Mouse (Mus musculus): ENCODE measurements around the gene Slc22a5. TPM values are rescaled to one million over a fixed set of nuclear protein-coding genes. Genes with fewer than 3 reads are reported as not detected.
"Not testable (repeated sequence)": the region's sequence is repeated elsewhere in the genome, so short reads cannot be mapped to it uniquely, and the experiment has no call there.

Gene Slc22a5
- polyA plus RNA-seq, 1 experiment from 2014 or later, result 10.6 TPM

DNA sequence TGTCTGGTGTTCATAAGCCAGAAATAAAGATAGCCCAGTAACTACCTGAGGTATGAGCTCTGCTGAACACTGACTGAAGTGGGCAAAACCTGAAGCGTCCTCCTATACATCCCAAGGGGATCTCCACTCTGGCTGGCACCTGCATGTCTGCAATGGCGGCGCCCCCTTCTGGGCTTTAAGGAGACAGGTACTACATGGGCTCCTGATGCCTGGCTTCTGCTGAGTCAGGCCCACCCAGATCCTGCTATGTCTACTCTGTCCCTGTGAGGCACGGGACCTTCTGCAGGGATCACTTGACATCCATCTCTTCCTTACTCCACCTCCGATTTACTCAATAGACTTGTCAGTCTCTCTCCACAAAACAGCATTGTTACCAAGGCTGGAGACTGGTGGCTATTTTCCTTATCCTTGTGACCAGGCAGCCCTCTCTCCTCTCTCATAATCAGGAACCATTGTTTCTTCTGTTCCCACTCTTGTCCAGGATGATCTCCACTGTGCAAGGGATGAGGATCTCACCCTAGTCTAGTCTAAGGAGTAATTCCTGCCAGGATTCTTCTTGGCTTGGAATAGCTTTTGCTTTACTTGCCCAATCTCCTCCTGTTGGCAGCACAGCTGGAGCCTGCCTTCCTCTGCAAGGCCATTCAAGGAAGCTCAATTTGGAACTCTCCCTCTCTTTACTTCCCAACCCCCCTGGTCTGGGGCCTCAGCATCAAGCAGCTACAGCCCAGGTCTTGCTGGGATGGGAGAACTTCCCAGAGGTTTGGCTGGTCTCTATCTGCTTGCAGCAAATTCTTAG lies 17.4 kb downstream of the Slc22a5 start:
- WGBS, result 60% methylated on average over 5 of the region's 5 CpGs
- ATAC-seq (replicated peaks; ENCODE audit: extremely low read depth, insufficient read depth, low FRiP score), result not testable (repeated sequence)

DNA sequence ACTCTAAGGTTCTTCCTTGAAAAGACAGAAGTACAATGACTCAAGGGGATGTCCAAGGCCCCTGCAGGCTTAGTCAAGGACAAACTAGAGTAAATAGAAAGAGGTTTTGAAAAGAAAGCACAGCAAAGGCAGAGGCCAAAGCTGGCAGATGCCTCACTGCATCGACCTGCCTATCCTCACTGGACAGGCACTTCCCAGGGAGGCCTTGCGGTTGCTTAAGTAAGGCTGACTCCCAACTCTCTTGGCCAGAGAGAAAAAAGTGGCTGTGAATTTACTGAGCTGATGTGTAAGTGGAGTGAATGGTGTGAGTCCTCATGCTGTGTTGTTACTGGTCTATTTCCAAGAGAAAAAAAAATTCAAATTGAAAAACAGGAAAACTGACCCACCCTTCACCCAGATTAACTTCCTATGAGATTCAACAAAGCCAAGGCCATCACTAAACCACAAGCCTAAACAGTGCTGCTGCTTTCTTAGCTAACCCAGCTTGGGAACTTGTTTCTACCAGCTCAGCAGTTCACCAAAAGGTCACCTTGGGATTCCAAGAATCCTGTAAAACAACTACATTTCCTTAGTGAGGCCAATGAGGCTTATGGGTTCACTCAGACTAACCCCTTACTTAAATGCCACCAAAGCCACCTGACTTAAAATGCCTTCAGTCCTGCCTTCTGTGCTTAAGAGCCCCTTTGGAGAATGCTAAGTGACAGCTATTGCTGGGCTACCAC lies 19.5 kb downstream of the Slc22a5 start:
- no peaks in the 10 kb centered on the region for H3K27me3 ChIP-seq (ENCODE audit: control insufficient read depth, insufficient read depth, low read length)
- H3K4me2 ChIP-seq (ENCODE audit: low read depth, low read length), result no peak overlapping the region
- H3K9ac ChIP-seq (ENCODE audit: low read length), result no peak overlapping the region
- ATAC-seq (replicated peaks; ENCODE audit: extremely low read depth, insufficient read depth, low FRiP score), result no peak
- H3K9me3 ChIP-seq (replicated peaks; ENCODE audit: control insufficient read depth, low read length), result no peaks in the 10 kb centered on the region
- 84% methylated on average over 2 of the region's 2 CpGs for WGBS
- peaks cover 20% of the 10 kb centered on the region for H3K36me3 ChIP-seq (ENCODE audit: control insufficient read depth, insufficient read depth)
- no peak overlapping the region for H3K27ac ChIP-seq (ENCODE audit: low read length)
- H3K4me1 ChIP-seq (ENCODE audit: control insufficient read depth, insufficient read depth, low read length), result peaks cover 5% of the 10 kb centered on the region
- H3K4me3 ChIP-seq (ENCODE audit: low read length), result no peak overlapping the region

More for the DNA sequence above, 17.4 kb downstream of the Slc22a5 start:
- H3K4me3 ChIP-seq (ENCODE audit: low read length); H3K9ac ChIP-seq (ENCODE audit: low read length); H3K4me2 ChIP-seq (ENCODE audit: low read depth, low read length); H3K27ac ChIP-seq (ENCODE audit: low read length); H3K9me3 ChIP-seq (replicated peaks; ENCODE audit: control insufficient read depth, low read length); H3K4me1 ChIP-seq (ENCODE audit: control insufficient read depth, insufficient read depth, low read length); H3K27me3 ChIP-seq (ENCODE audit: control insufficient read depth, insufficient read depth, low read length): not testable (repeated sequence)
- H3K36me3 ChIP-seq (ENCODE audit: control insufficient read depth, insufficient read depth), result peaks cover 20% of the 10 kb centered on the region

DNA sequence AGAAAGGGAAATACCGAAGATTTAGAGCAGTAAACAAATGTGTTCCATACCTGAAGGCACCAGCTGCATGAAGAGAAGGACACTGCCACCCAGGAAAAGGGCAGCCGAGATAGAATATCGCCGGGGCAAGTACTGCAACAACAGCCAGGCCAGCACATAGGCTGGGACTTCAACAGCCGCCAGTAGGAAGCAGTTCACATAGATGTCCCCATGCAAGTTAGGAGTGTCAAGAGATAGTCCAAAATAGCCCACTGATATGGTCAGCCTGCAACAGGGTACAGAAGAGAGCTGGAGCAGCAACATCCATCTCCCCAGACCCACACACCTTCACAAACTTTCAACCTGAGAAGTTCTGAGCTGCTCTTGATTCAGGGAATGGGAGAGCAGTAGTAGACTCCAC lies 22.3 kb downstream of the Slc22a5 start:
- peak overlapping the region; percentile 56; the same call in 1 of the 2 replicates for H3K27ac ChIP-seq (ENCODE audit: low read length)
- H3K4me3 ChIP-seq (ENCODE audit: low read length), result no peak overlapping the region
- peaks cover 5% of the 10 kb centered on the region for H3K4me1 ChIP-seq (ENCODE audit: control insufficient read depth, insufficient read depth, low read length)
- ATAC-seq (replicated peaks; ENCODE audit: extremely low read depth, insufficient read depth, low FRiP score), result 0 out of 2 replicates have a peak, but pooled peaks have one; percentile 62
- no peak overlapping the region for H3K9ac ChIP-seq (ENCODE audit: low read length)
- H3K9me3 ChIP-seq (replicated peaks; ENCODE audit: control insufficient read depth, low read length), result no peaks in the 10 kb centered on the region
- peaks cover 20% of the 10 kb centered on the region for H3K36me3 ChIP-seq (ENCODE audit: control insufficient read depth, insufficient read depth)
- H3K4me2 ChIP-seq (ENCODE audit: low read depth, low read length), result no peak overlapping the region
- WGBS, result 53% methylated on average over 5 of the region's 5 CpGs
- H3K27me3 ChIP-seq (ENCODE audit: control insufficient read depth, insufficient read depth, low read length), result no peaks in the 10 kb centered on the region

DNA sequence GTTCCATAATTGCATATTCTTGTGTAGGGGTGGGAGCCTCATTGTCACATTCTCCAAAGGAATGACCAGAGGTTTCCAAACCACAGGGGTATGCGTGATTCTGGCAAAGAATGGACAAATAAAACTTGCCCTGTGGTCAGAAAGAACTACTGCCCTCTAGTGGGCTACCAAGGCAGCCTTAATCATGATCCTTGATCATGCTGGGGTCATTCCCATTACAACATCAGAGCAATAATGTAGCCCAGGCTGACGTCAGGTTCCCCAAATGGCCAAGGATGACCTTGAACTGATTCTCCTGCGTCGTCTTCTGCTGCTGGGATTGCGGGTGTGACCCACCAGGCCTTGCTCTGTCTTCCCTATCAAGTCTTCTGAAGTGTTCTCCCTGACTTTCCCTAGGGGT lies 23.1 kb downstream of the Slc22a5 start:
- not testable (repeated sequence) for H3K9ac ChIP-seq (ENCODE audit: low read length); H3K9me3 ChIP-seq (replicated peaks; ENCODE audit: control insufficient read depth, low read length); H3K4me1 ChIP-seq (ENCODE audit: control insufficient read depth, insufficient read depth, low read length); H3K4me3 ChIP-seq (ENCODE audit: low read length); ATAC-seq (replicated peaks; ENCODE audit: extremely low read depth, insufficient read depth, low FRiP score); H3K27ac ChIP-seq (ENCODE audit: low read length); H3K4me2 ChIP-seq (ENCODE audit: low read depth, low read length); H3K27me3 ChIP-seq (ENCODE audit: control insufficient read depth, insufficient read depth, low read length)
- 44% methylated on average over 5 of the region's 5 CpGs for WGBS
- H3K36me3 ChIP-seq (ENCODE audit: control insufficient read depth, insufficient read depth), result peaks cover 20% of the 10 kb centered on the region

DNA sequence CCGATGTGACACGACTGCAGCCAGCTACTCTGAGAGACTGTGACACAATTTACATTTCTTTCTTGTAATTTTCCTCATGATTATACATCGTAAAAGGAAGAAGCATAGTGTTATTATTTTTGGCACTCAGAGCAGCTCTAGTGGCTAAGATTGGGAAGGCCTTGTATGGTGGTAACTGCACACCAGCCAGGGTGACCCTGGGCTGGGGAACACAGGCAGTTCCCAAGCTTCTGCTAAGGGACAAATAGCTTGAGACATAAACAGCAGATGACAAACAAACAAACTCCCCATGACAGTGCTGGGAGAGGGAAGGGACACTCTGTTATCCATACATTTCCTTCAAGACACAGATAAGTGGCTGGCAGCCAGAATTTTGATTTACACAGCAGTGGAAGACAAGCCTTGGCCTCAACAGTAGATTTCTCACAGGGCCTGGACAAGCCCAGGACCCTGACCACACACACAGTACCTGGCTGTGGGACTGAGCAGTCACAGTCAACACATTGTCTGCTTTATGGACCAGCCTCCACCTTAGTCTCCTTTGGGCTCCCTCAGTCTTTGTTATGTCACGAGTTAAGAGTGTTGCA lies 26.6 kb downstream of the Slc22a5 start:
- H3K27me3 ChIP-seq (ENCODE audit: control insufficient read depth, insufficient read depth, low read length); H3K36me3 ChIP-seq (ENCODE audit: control insufficient read depth, insufficient read depth); H3K4me1 ChIP-seq (ENCODE audit: control insufficient read depth, insufficient read depth, low read length); H3K9ac ChIP-seq (ENCODE audit: low read length); H3K4me3 ChIP-seq (ENCODE audit: low read length); H3K4me2 ChIP-seq (ENCODE audit: low read depth, low read length); H3K9me3 ChIP-seq (replicated peaks; ENCODE audit: control insufficient read depth, low read length): not testable (repeated sequence)
- H3K27ac ChIP-seq (ENCODE audit: low read length), result peak overlapping the region; percentile 18; the same call in 1 of the 2 replicates
- ATAC-seq (replicated peaks; ENCODE audit: extremely low read depth, insufficient read depth, low FRiP score), result 0 out of 2 replicates have a peak, but pooled peaks have one; percentile 29
- WGBS, result 85% methylated on average over 1 of the region's 4 CpGs

DNA sequence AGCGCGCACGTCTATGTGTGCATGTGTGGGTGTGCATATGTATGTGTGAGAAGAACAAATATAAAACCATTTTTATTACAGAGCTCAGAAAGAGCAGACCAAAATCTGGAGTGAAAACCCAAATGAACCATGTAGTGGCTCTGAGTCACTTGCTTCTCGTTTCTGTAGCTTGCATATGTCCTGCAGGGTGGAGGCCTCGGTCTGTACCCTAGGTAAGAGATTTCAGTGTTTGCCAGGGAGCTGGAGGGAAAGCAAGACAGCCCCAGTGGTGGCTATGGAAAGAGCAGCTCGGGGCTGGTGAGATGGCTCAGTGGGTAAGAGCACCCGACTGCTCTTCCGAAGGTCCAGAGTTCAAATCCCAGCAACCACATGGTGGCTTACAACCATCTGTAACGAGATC lies 30.5 kb downstream of the Slc22a5 start:
- H3K27me3 ChIP-seq (ENCODE audit: control insufficient read depth, insufficient read depth, low read length); H3K4me1 ChIP-seq (ENCODE audit: control insufficient read depth, insufficient read depth, low read length); ATAC-seq (replicated peaks; ENCODE audit: extremely low read depth, insufficient read depth, low FRiP score); H3K36me3 ChIP-seq (ENCODE audit: control insufficient read depth, insufficient read depth); H3K27ac ChIP-seq (ENCODE audit: low read length); H3K9ac ChIP-seq (ENCODE audit: low read length); H3K4me2 ChIP-seq (ENCODE audit: low read depth, low read length); H3K9me3 ChIP-seq (replicated peaks; ENCODE audit: control insufficient read depth, low read length); H3K4me3 ChIP-seq (ENCODE audit: low read length): not testable (repeated sequence)
- WGBS, result 82% methylated on average over 8 of the region's 9 CpGs

DNA sequence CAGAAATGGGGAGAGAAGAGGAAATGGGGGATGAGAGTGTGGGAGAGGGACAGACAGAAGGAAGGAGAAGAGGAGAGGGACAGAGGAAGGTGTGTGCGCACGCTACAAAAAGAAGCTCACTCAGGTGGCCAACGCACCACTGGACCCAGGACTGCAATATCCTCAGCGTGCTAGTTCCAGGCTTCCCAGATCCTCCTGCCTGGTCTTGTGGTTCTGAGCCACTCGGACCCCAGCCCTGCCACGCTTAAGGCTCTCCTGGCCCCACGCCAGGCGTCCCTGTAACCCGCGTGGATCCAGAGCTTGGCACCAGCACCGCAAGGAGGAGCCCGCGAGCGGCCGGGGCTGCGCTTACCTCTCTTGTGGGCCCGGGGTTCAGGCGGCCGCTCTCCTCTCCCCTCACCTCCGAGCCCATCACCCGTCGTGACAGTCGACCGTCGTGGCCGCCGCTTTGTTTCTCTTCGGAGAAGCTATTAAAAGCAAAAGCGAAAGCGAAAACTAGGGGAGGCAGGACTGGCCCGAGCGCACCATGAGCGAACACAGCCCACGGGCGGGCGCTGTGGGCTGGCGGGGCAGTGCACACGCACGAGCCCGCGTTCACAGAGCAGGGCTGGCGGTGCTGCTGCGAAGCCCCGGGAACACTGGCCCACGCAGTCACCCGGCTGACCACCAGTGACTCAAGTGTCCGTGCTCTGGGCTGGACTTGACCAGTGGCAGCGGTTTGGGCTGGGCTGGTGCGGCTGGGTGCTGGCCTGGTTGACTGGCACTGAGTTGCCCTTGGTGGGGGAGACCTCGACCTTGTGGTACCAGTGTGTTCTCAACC lies 32.5 kb downstream of the Slc22a5 start, which contains the start of gene Gm12216:
TSS of gene Gm12216 (minus strand) at position 496 of the 820 bp plus-strand sequence.
- not testable (repeated sequence) for H3K36me3 ChIP-seq (ENCODE audit: control insufficient read depth, insufficient read depth); H3K9me3 ChIP-seq (replicated peaks; ENCODE audit: control insufficient read depth, low read length); H3K27ac ChIP-seq (ENCODE audit: low read length); H3K27me3 ChIP-seq (ENCODE audit: control insufficient read depth, insufficient read depth, low read length); H3K4me1 ChIP-seq (ENCODE audit: control insufficient read depth, insufficient read depth, low read length)
- peak within 1 kb of the TSS; percentile 68 for H3K4me3 ChIP-seq (ENCODE audit: low read length)
- H3K4me2 ChIP-seq (ENCODE audit: low read depth, low read length), result peak within 1 kb of the TSS; percentile 82
- WGBS, result 8% methylated on average over 44 of the region's 50 CpGs
- ATAC-seq (replicated peaks; ENCODE audit: extremely low read depth, insufficient read depth, low FRiP score), result peak; percentile 75
- H3K9ac ChIP-seq (ENCODE audit: low read length), result peak within 1 kb of the TSS; percentile 82

DNA sequence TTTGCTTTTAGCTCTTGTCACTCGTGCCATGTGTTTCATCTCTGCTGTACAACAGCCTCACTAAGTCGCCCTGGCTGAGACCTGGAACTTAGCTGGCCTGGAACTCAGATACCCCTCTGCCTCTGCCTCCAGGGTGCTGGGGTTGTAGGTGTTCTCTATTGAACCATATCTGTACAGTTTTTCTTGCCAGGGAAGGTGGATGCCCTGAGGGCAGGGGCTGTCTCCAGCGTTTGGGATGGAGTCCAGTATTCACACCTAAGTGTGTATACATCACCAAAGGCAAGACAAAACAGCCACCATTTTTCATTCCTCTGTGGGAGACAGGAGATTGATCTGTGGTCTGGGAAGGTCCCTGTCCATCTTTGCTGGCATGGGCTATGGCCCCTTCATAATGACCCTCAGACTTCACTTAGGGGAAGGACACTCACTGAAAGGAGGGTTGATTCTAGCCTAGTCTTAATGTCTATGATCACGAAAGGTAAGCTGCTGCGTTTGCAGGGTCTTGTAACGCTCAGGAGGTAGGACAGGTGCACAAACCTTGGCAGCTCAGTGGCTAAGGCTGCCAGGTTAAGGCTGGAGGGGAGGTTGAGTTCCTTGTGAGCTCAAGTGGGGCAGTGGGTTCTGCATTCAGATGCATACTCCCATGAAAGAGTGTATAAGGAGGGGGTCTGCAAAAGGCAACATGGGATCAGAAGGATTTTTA lies 33.3 kb downstream of the Slc22a5 start:
- H3K36me3 ChIP-seq (ENCODE audit: control insufficient read depth, insufficient read depth), result no peaks in the 10 kb centered on the region
- no peak for ATAC-seq (replicated peaks; ENCODE audit: extremely low read depth, insufficient read depth, low FRiP score)
- H3K9ac ChIP-seq (ENCODE audit: low read length), result peak overlapping the region; percentile 82; the same call in 1 of the 2 replicates
- 0 out of 2 replicates have a peak, but pooled peaks cover 2% of the 10 kb centered on the region for H3K4me1 ChIP-seq (ENCODE audit: control insufficient read depth, insufficient read depth, low read length)
- H3K27me3 ChIP-seq (ENCODE audit: control insufficient read depth, insufficient read depth, low read length), result peaks cover 2% of the 10 kb centered on the region; the same call in 1 of the 2 replicates
- H3K9me3 ChIP-seq (replicated peaks; ENCODE audit: control insufficient read depth, low read length), result no peaks in the 10 kb centered on the region
- 74% methylated on average over 6 of the region's 6 CpGs for WGBS
- H3K4me3 ChIP-seq (ENCODE audit: low read length), result peak overlapping the region; percentile 68
- no peak overlapping the region for H3K27ac ChIP-seq (ENCODE audit: low read length)
- peak overlapping the region; percentile 82 for H3K4me2 ChIP-seq (ENCODE audit: low read depth, low read length)

Data from heart, embryonic 16.5 days (tissue).